Mouse (Mus musculus) limb, embryonic 11.5 days (tissue): ENCODE data around the gene Lrrc23. TPM values are rescaled to one million over a fixed set of nuclear protein-coding genes. Genes with fewer than 3 reads are reported as not detected.

Experiments used
- ATAC-seq: fragments of 200-750 bp; cut with Nextera tagmentation; 2 replicates; pipeline ENCODE4 v1.8.0; 2017; ENCODE audit warnings: low read depth; ENCODE audit not compliant: insufficient number of reproducible peaks, low FRiP score, low TSS enrichment
- DNase-seq: peaks from one replicate; pipeline ENCODE4 v3.0.0-alpha.2; 2015; ENCODE audit warnings: low spot score
- H3K27ac ChIP-seq: fragments of 300-500 bp; sonication (generic); replicated peaks from 2 replicates; pipeline ENCODE4 v1.5.1; 2014; ENCODE audit warnings: low read depth, mild to moderate bottlenecking, low read length
- H3K27me3 ChIP-seq: fragments of 300-500 bp; sonication (generic); 2 replicates; pipeline ENCODE4 v1.6.1; 2014; ENCODE audit warnings: mild to moderate bottlenecking, low read length, mixed read lengths; ENCODE audit not compliant: control insufficient read depth, insufficient read depth
- H3K36me3 ChIP-seq: fragments of 300-500 bp; sonication (generic); 2 replicates; pipeline ENCODE4 v1.6.1; 2014; ENCODE audit warnings: mild to moderate bottlenecking, low read length, moderate library complexity, mixed read lengths; ENCODE audit not compliant: control insufficient read depth, insufficient read depth
- H3K4me1 ChIP-seq: fragments of 300-500 bp; sonication (generic); 2 replicates; pipeline ENCODE4 v1.6.1; 2014; ENCODE audit warnings: low read length, mixed read lengths; ENCODE audit not compliant: control insufficient read depth, insufficient read depth
- H3K4me2 ChIP-seq: fragments of 300-500 bp; sonication (generic); 2 replicates; pipeline ENCODE4 v1.6.1; 2014; ENCODE audit warnings: low read depth, mild to moderate bottlenecking, moderate library complexity; ENCODE audit not compliant: severe bottlenecking
- H3K4me3 ChIP-seq: fragments of 300-500 bp; sonication (generic); 2 replicates; pipeline ENCODE4 v1.5.1; 2014; ENCODE audit warnings: low read depth, low read length
- H3K9ac ChIP-seq: fragments of 300-500 bp; sonication (generic); 2 replicates; pipeline ENCODE4 v1.6.1; 2014; ENCODE audit warnings: mild to moderate bottlenecking, low read length
- H3K9me3 ChIP-seq: fragments of 300-500 bp; sonication (generic); 2 replicates; pipeline ENCODE4 v1.6.1; 2016; ENCODE audit warnings: low read length; ENCODE audit not compliant: control insufficient read depth
- WGBS: fragments of 180-500 bp; shearing (Covaris S2); extraction: QIAGEN DNeasy Blood & Tissue Kit; methylation state at CpG from one replicate; pipeline ENCODE4 v1.1.7; 2014; 5-methylcytosine and 5-hydroxymethylcytosine counted together
- polyA plus RNA-seq: library from polyadenylated mRNA; unstranded; fragments of >200 nt; fragmentation: Nextera tagmentation; extraction: Ambion mirVana; gene quantifications from 2 replicates; pipeline ENCODE4 v1.2.1, GENCODE M21; 2014

Lrrc23 gene
- polyA plus RNA-seq, 1 experiment from 2014 or later, result 1.0 TPM

DNA sequence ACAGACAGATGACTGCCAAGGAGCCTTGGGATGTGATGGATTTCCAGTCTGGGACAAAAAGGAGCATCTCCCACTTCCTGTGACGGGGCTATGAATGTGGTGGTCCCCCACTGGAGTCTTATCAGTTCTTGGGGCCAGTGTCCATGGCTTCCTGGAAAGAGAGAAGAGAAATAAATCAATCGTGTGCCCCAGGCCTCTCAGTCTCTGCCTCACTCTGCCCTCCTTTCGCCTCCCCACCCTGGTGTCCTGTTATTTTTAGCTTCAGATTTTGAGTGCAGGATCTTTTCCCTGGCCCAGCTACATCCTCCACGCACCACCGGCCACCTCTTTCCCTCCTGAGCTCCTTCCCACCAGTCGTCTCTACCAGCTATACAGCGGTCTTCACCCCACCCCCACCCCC, 9.5 kb downstream of the Lrrc23 start:
- Histone ChIP-seq H3K27me3 (peaks cover 25% of the 10 kb centered on the region), H3K36me3 (no peaks in the 10 kb centered on the region), H3K9me3 (no peaks in the 10 kb centered on the region), H3K4me1 (peaks cover 13% of the 10 kb centered on the region; the same call in 1 of the 2 replicates), H3K9ac (peak overlapping the region; percentile 50; the same call in 1 of the 2 replicates), H3K27ac (no peak overlapping the region), H3K4me3 (peak overlapping the region; percentile 44), H3K4me2 (peak overlapping the region; percentile 91)
- no peak for ATAC-seq
- 55% methylated on average over 7 of the region's 7 CpGs for WGBS
- DNase-seq, result no peak

- Histone ChIP-seq H3K4me1 (peaks cover 13% of the 10 kb centered on the region; the same call in 1 of the 2 replicates), H3K4me3 (peak within 1 kb of the TSS; percentile 44), H3K27me3 (peaks cover 25% of the 10 kb centered on the region), H3K9me3 (no peaks in the 10 kb centered on the region), H3K36me3 (no peaks in the 10 kb centered on the region), H3K9ac (peak within 1 kb of the TSS; percentile 50), H3K4me2 (peak within 1 kb of the TSS; percentile 91), H3K27ac (no peak within 1 kb of the TSS)
- ATAC-seq (peak; percentile 73), DNase-seq (peak; percentile 61)
- WGBS, result 1% methylated on average over 54 of the region's 54 CpGs
These were observed 10.3 kb downstream of the Lrrc23 start, which contains the start of gene Eno2 for GRCm38 (mm10) chr6:124769101-124769765. Gene Eno2, minus strand, starts transcription at chr6:124769673.

- Histone ChIP-seq H3K9ac (no peak overlapping the region; the same call in 1 of the 2 replicates), H3K36me3 (no peaks in the 10 kb centered on the region), H3K27ac (no peak overlapping the region), H3K4me3 (peak overlapping the region; percentile 44), H3K4me1 (peaks cover 13% of the 10 kb centered on the region; the same call in 1 of the 2 replicates), H3K27me3 (peaks cover 25% of the 10 kb centered on the region), H3K4me2 (peak overlapping the region; percentile 91), H3K9me3 (no peaks in the 10 kb centered on the region)
- no peak for ATAC-seq
- no peak for DNase-seq
- WGBS, result 5% methylated on average over 9 of the region's 9 CpGs
These were observed 10.9 kb downstream of the Lrrc23 start for GRCm38 (mm10) chr6:124768704-124769044.

DNA sequence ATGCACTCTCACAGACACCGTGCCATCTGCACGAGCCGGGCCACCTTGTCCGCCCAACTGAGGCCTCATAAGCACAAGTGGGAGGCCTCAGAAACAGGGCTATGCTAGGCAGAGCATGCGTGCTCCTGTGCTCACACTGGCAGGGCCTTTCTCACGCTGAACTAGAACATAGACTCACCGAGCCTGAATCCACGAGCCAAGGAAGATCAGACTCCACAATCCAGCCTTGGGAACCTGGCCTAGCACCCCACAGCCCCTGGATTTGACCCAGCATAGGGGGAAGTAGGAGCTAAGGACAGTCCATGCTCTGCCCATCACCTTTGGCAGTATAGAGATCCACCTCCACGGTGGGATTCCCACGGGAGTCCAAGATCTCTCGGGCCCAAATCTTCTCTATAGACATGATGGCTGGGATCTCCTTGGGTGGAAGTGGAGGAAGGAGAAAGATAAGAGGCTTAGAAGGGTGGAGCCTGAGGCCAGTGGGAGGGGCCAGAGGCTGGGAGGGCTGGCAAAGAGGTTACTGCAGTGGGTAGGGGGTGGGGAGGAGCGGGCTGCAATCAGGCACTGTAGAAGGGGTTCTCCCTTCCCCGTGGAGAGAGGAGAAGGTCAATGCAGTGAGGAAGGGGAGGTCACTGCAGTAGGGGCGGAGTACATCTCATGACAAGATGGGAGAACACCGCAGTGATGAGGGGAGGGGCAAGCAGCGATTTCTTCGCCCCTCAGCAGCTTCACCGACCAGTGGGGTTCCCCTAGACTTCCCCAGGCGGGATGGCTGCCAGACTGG, 11.4 kb downstream of the Lrrc23 start:
- no peak overlapping the region for H3K9ac ChIP-seq
- no peak overlapping the region for H3K27ac ChIP-seq
- H3K4me2 ChIP-seq, result peak overlapping the region; percentile 91
- peaks cover 25% of the 10 kb centered on the region for H3K27me3 ChIP-seq
- no peaks in the 10 kb centered on the region for H3K36me3 ChIP-seq
- 25% methylated on average over 18 of the region's 19 CpGs for WGBS
- H3K9me3 ChIP-seq, result no peaks in the 10 kb centered on the region
- H3K4me3 ChIP-seq, result peak overlapping the region; percentile 44; the same call in 1 of the 2 replicates
- peak; percentile 33; the same call in 1 of the 2 replicates for ATAC-seq
- DNase-seq, result no peak
- H3K4me1 ChIP-seq, result peaks cover 13% of the 10 kb centered on the region; the same call in 1 of the 2 replicates

DNA sequence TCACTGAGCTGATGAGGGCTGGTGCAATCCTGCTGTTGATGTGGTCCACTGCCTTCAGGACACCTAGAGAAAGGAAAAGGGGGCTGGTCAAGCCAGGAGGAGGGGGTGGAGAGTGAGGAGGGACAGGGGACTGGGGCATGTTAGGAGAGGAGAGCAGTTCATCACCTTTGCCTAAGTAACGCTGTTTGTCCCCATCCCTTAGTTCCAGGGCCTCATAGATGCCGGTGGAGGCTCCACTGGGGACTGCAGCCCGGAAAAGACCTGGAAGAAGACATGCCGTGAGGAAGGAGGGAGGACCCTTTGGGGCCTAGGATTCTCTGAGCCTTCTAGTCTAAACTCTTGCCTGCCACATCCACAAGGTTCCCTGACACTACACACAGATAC, 12.0 kb downstream of the Lrrc23 start:
- Histone ChIP-seq H3K27me3 (peaks cover 25% of the 10 kb centered on the region), H3K9me3 (no peaks in the 10 kb centered on the region), H3K27ac (no peak overlapping the region), H3K4me1 (peaks cover 13% of the 10 kb centered on the region; the same call in 1 of the 2 replicates), H3K4me2 (no peak overlapping the region), H3K36me3 (no peaks in the 10 kb centered on the region), H3K4me3 (no peak overlapping the region), H3K9ac (no peak overlapping the region)
- DNase-seq (no peak), ATAC-seq (no peak)
- WGBS, result 35% methylated on average over 4 of the region's 4 CpGs

DNA sequence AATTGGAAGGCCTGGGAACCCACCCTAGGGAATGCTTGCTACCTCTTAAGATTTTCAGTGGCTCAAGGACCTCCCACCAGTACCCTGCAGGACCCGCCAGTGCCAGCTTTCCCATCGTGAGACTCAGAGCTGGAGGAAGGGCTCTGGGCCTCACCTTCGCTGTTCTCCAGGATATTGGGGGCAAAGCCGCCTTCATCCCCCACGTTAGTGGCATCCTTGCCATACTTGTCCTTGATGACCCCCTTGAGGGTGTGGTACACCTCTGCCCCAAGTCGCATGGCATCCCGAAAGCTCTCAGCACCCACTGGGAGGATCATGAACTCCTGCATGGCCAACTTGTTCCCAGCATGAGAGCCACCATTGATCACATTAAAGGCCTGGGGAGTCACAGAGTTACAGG, 13.6 kb downstream of the Lrrc23 start:
- no peak overlapping the region for H3K9ac ChIP-seq
- DNase-seq (no peak), ATAC-seq (no peak)
- H3K9me3 ChIP-seq, result no peaks in the 10 kb centered on the region
- no peak overlapping the region for H3K27ac ChIP-seq
- H3K4me2 ChIP-seq, result no peak overlapping the region
- H3K4me1 ChIP-seq, result peaks cover 13% of the 10 kb centered on the region; the same call in 1 of the 2 replicates
- 79% methylated on average over 7 of the region's 7 CpGs for WGBS
- no peaks in the 10 kb centered on the region for H3K36me3 ChIP-seq
- no peak overlapping the region for H3K4me3 ChIP-seq
- H3K27me3 ChIP-seq, result peaks cover 25% of the 10 kb centered on the region

GRCm38 (mm10) chr6:124759259-124759658, 20.3 kb downstream of the Lrrc23 start:
- ATAC-seq, result no peak
- H3K9me3 ChIP-seq, result no peaks in the 10 kb centered on the region
- H3K9ac ChIP-seq, result no peak overlapping the region
- peak overlapping the region; percentile 24; the same call in 1 of the 2 replicates for H3K27ac ChIP-seq
- no peaks in the 10 kb centered on the region for H3K27me3 ChIP-seq
- peak; percentile 89 for DNase-seq
- H3K4me2 ChIP-seq, result no peak overlapping the region
- H3K36me3 ChIP-seq, result no peaks in the 10 kb centered on the region
- peaks cover 31% of the 10 kb centered on the region for H3K4me1 ChIP-seq
- 2% methylated on average over 5 of the region's 5 CpGs for WGBS
- H3K4me3 ChIP-seq, result no peak overlapping the region

DNA sequence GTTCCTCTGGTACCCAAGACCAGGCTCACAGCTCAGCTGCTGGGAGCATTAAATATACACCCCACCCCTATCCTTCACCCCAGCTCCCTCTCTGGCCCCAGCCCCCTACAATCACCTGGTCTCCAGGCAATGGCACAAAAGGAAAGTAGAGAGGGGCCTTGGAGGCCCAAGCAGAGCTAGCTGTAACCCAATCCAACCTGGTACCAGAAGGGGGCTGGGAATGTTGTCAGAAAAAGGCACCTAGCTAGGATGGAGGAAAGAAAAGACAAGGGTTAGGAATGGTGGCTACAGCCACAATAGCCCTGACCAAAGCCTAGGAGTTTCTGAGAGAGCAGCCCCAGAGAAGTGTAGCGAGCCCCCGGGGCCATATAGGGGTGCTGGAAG, 20.7 kb downstream of the Lrrc23 start:
- ATAC-seq, result no peak
- Histone ChIP-seq H3K36me3 (no peaks in the 10 kb centered on the region), H3K9ac (no peak overlapping the region), H3K4me1 (peaks cover 32% of the 10 kb centered on the region), H3K4me2 (no peak overlapping the region), H3K27me3 (no peaks in the 10 kb centered on the region), H3K4me3 (no peak overlapping the region), H3K9me3 (no peaks in the 10 kb centered on the region), H3K27ac (peak overlapping the region; percentile 24; the same call in 1 of the 2 replicates)
- DNase-seq, result no peak
- WGBS, result 52% methylated on average over 2 of the region's 2 CpGs
